Comparison of ENCODE assay signal across 16 mouse cellular contexts in the genomic region with DNA sequence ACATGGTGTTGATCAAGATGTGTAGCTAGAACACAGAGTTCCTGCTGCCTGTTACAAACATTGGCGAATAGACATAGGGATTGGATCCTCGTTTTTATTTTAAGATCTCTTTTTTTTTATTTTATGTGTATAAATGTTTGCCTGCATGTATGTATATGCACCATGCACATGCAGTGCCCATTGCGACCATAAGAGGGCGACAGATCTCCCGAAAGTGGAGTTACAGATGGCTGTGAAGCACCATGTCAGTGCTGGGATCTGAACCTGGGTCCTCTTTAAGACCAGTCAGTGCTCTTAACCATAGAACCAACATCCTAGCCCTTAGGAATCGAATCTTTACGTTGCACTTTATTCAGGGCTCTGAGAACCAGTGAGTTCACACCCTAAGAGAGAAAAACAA.
A peak's percentile ranks its signal among the peaks of the same experiment; 100 is the strongest.
DNase-seq lines count a peak whose midpoint lies in the region; ATAC-seq and TF ChIP-seq lines count a peak whose summit lies in the region.
"Had no signal": no experiment of that assay in that cellular context is flagged by ENCODE, and none has a peak within 500 bp of the region (broad histone marks: within the 10 kb centered on the region; RNA-seq: fewer than 3 reads in every experiment).

No protein-coding gene starts in this region.

- H3K27ac ChIP-seq in layer of hippocampus, adult 2 months: no peak overlapping the region
- H3K27ac ChIP-seq in testis, adult 2 months (ENCODE audit: control insufficient read depth, insufficient read depth, low read depth, low read length): no peak overlapping the region
- H3K27ac ChIP-seq: embryonic facial prominence, embryonic 10.5 days; hindbrain, embryonic 14.5 days; liver, embryonic 13.5 days; macrophage had no signal

- no peak overlapping the region for H3K4me3 ChIP-seq in layer of hippocampus, adult 2 months
- H3K4me3 ChIP-seq in testis, adult 2 months (ENCODE audit: control insufficient read depth, low read depth, low read length): no peak overlapping the region
- H3K4me3 ChIP-seq: embryonic facial prominence, embryonic 10.5 days; liver, embryonic 13.5 days had no signal

- no peaks in the 10 kb centered on the region for H3K27me3 ChIP-seq in testis, adult 2 months (ENCODE audit: control insufficient read depth, insufficient read depth, low read length)
- no peaks in the 10 kb centered on the region for H3K27me3 ChIP-seq in splenic B cell, adult 2 months (ENCODE audit: control insufficient read depth, insufficient read depth, low read length, poor library complexity, severe bottlenecking)
- H3K27me3 ChIP-seq: liver, embryonic 13.5 days had no signal

- peak; percentile 2 for DNase-seq in CD4-positive, CD25-positive, alpha-beta regulatory T cell, adult 2 months (ENCODE audit: low read depth, low spot score)
- no peak for DNase-seq in layer of hippocampus, adult 2 months (ENCODE audit: low spot score in 2 of 2)
- DNase-seq in layer of hippocampus, postnatal 25 days (ENCODE audit: extremely low spot score in 1 of 2, low spot score in 1 of 2): no peak
- DNase-seq in testis, postnatal 14 days (ENCODE audit: low spot score): no peak
- DNase-seq in splenic B cell, adult 2 months (ENCODE audit: low read depth, low spot score): peak; percentile 3
- DNase-seq in urinary bladder, postnatal 10 days (ENCODE audit: low spot score): no peak
- DNase-seq: cerebellum, adult 9-10 months; kidney, adult 9 months; liver, embryonic 13.5 days; right cerebral cortex, adult 18-20 months; thymus, postnatal 36 days had no signal

- TF ChIP-seq CTCF in layer of hippocampus, adult 2 months (conservative IDR thresholded peaks at IDR 0.05): peak; percentile 53
- peak; percentile 66; the same call in 1 of the 2 replicates for TF ChIP-seq CTCF in testis, adult 2 months (IDR thresholded peaks at IDR 0.05; ENCODE audit: control insufficient read depth, insufficient read depth, insufficient replicate concordance, low read depth, low read length)

- no peak for TF ChIP-seq POLR2A in testis, adult 2 months (IDR thresholded peaks at IDR 0.05; ENCODE audit: control insufficient read depth, low read depth, low read length)

- no peaks in the 10 kb centered on the region for H3K4me1 ChIP-seq in testis, adult 2 months (ENCODE audit: control insufficient read depth, insufficient read depth, low read length)
- H3K4me1 ChIP-seq: liver, embryonic 13.5 days had no signal

- no peak for ATAC-seq in CD4-positive, CD25-positive, alpha-beta regulatory T cell, adult 4 months

- no peaks in the 10 kb centered on the region for H3K36me3 ChIP-seq in testis, adult 2 months (ENCODE audit: control insufficient read depth, insufficient read depth, low read length)
- no peaks in the 10 kb centered on the region for H3K36me3 ChIP-seq in splenic B cell, adult 2 months (ENCODE audit: control insufficient read depth, insufficient read depth, low read length, poor library complexity, severe bottlenecking)
- H3K36me3 ChIP-seq: liver, embryonic 13.5 days had no signal

Comparison
In these comparisons a context has a peak if more than half of its experiments do, and no peak if none do; other contexts are left out.
1. DNase-seq: peak in CD4-positive, CD25-positive, alpha-beta regulatory T cell, adult 2 months (single experiment) and splenic B cell, adult 2 months (single experiment); none in layer of hippocampus, adult 2 months (0 of 2), layer of hippocampus, postnatal 25 days (0 of 2), testis, postnatal 14 days (single experiment) and urinary bladder, postnatal 10 days (single experiment).